Mouse (Mus musculus) kidney, embryonic 16.5 days (tissue): ENCODE data around the gene Arhgap24. TPM values are rescaled to one million over a fixed set of nuclear protein-coding genes. Genes with fewer than 3 reads are reported as not detected.

Source experiments
- ATAC-seq: fragments of 200-750 bp; cut with Nextera tagmentation; 2 replicates; pipeline ENCODE4 v1.8.0; 2017; ENCODE audit warnings: moderate TSS enrichment; ENCODE audit not compliant: low FRiP score, low TSS enrichment
- H3K27ac ChIP-seq: fragments of 300-500 bp; sonication (generic); 2 replicates; pipeline ENCODE4 v1.5.1; 2014; ENCODE audit warnings: low read length
- H3K27me3 ChIP-seq: fragments of 300-500 bp; sonication (generic); 2 replicates; pipeline ENCODE4 v1.6.1; 2014; ENCODE audit warnings: low read length, control low read depth, mixed read lengths; ENCODE audit not compliant: insufficient read depth
- H3K36me3 ChIP-seq: fragments of 300-500 bp; sonication (generic); 2 replicates; pipeline ENCODE4 v1.6.1; 2014; ENCODE audit warnings: low read length, control low read depth, mixed read lengths; ENCODE audit not compliant: insufficient read depth
- H3K4me1 ChIP-seq: fragments of 300-500 bp; sonication (generic); 2 replicates; pipeline ENCODE4 v1.6.1; 2014; ENCODE audit warnings: low read length, control low read depth, mixed read lengths; ENCODE audit not compliant: insufficient read depth
- H3K4me2 ChIP-seq: fragments of 300-500 bp; sonication (generic); replicated peaks from 2 replicates; pipeline ENCODE4 v1.6.1; 2014; ENCODE audit warnings: low read depth, low read length
- H3K4me3 ChIP-seq: fragments of 300-500 bp; sonication (generic); 2 replicates; pipeline ENCODE4 v1.5.1; 2014; ENCODE audit warnings: mild to moderate bottlenecking, low read length
- H3K9ac ChIP-seq: fragments of 300-500 bp; sonication (generic); replicated peaks from 2 replicates; pipeline ENCODE4 v1.6.1; 2014; ENCODE audit warnings: low read length
- H3K9me3 ChIP-seq: fragments of 300-500 bp; sonication (generic); 2 replicates; pipeline ENCODE4 v1.6.1; 2016; ENCODE audit warnings: low read length, control low read depth
- WGBS: fragments of 180-500 bp; shearing (Covaris S2); extraction: QIAGEN DNeasy Blood & Tissue Kit; methylation state at CpG from one replicate; pipeline ENCODE4 v1.1.7; 2014; 5-methylcytosine and 5-hydroxymethylcytosine counted together
- polyA plus RNA-seq: library from polyadenylated mRNA; unstranded; fragments of >200 nt; fragmentation: Nextera tagmentation; extraction: Ambion mirVana; gene quantifications from 2 replicates; pipeline ENCODE4 v1.2.1, GENCODE M21; 2015

Gene Arhgap24
- polyA plus RNA-seq, 1 experiment from 2014 or later, result 104 TPM

DNA sequence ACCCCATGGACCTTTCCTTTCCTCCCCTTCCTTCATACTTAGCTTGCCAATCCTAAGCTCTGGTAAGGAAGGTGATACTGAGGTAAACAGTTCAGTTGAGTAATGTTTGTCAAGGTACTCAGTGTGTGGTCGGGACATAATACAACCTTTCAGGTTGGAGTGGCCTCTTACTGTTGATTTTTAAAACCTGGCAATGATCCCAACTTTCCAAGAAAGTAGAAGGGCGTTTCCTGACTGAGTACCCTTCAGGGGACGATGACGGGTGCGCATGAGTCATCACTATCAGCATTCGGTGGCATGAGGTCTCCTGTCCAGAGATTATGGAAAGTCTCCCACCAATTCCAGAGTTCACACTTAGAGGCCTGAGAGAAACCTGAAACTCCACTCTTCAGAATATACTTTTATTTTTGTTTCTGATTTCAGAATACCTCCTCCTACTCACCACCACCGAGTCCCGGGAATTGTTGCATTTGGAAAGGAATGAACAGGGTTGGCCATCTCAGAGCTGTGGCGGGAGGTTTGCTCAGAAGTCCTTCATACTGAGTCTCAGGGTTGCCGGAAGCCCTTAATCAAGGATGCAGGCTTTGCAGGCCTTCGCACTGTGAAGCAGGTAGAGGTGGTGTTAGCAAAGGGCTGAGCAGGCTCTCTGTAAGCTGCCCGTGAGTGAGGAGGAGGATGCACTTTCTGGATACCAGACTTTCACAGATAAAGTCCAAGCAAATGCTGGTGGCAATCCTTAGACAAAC is 20.6 kb upstream of the Arhgap24 start:
- Histone ChIP-seq H3K4me1 (no peaks in the 10 kb centered on the region), H3K9me3 (no peaks in the 10 kb centered on the region), H3K4me2 (no peak overlapping the region), H3K27me3 (no peaks in the 10 kb centered on the region), H3K9ac (no peak overlapping the region), H3K4me3 (no peak overlapping the region), H3K36me3 (no peaks in the 10 kb centered on the region), H3K27ac (no peak overlapping the region)
- WGBS, result 60% methylated on average over 12 of the region's 12 CpGs
- ATAC-seq, result no peak

DNA sequence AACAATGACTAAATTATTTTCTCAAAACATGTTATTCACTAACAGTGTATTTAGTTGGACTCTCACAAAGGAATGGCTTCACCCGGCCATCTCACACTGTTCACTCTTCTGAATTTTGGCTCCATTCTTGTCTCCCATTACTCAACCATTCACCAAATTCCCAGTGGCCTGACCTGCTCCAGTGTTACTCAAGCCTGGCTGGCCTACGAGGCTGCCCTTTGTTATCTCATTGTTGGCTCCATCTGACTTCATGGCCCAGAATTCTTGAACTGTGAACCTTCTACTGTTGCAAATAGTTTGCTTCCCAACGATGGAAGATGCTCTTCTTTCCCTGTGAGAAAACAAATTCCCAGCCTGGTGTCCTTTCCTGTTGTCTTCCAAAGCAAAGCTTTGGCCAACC is 18.2 kb upstream of the Arhgap24 start:
- no peaks in the 10 kb centered on the region for H3K36me3 ChIP-seq
- no peak for ATAC-seq
- no peak overlapping the region for H3K9ac ChIP-seq
- 78% methylated on average over 3 of the region's 3 CpGs for WGBS
- H3K9me3 ChIP-seq, result no peaks in the 10 kb centered on the region
- H3K4me3 ChIP-seq, result no peak overlapping the region
- H3K27ac ChIP-seq, result no peak overlapping the region
- no peaks in the 10 kb centered on the region for H3K27me3 ChIP-seq
- no peaks in the 10 kb centered on the region for H3K4me1 ChIP-seq
- no peak overlapping the region for H3K4me2 ChIP-seq

DNA sequence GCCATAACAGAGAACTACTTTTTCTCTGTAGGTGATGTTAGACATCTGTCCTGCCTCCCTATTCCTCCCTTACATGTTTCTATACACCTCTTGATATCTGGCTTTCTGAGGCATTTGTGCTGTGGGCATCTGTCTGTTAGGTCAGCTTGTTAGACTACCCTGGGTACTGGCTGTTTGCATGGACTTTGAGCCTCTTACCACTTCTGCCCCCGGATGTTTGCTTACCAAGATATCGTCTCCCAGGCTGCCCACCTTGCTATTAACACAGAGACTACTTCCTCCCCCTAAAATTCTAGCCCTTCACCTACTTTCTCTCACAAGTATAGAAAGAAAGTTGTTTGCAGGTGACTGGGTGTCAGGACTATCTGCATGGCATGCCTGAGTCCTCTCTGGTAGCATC is 15.8 kb upstream of the Arhgap24 start:
- Histone ChIP-seq H3K9me3 (no peaks in the 10 kb centered on the region), H3K4me3 (no peak overlapping the region), H3K27ac (no peak overlapping the region), H3K9ac (no peak overlapping the region), H3K4me1 (no peaks in the 10 kb centered on the region), H3K4me2 (no peak overlapping the region), H3K36me3 (no peaks in the 10 kb centered on the region), H3K27me3 (no peaks in the 10 kb centered on the region)
- no peak for ATAC-seq
- 81% methylated on average over 2 of the region's 2 CpGs for WGBS

DNA sequence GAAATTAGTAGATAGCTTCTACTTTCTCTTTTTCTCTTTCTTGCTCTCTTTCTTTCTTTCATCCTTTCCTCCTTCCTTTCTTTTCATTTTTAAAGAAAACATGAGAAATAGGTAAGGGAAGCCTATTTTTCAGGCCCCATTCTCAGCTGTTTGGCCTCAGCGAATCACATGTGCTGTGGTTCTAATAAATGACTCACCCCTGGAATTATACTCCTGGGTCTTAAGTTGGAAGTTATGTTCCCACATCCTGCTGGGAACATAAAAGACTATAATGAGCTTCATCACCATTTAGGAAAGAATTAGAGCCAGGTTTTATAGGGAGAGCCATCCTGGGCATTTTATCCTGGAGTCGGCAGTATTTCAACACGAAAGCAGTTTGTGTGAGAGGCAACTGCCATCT is 12.9 kb upstream of the Arhgap24 start:
- Histone ChIP-seq H3K36me3 (no peaks in the 10 kb centered on the region), H3K27me3 (no peaks in the 10 kb centered on the region), H3K4me3 (no peak overlapping the region), H3K27ac (no peak overlapping the region), H3K9me3 (no peaks in the 10 kb centered on the region), H3K9ac (no peak overlapping the region), H3K4me2 (no peak overlapping the region), H3K4me1 (no peaks in the 10 kb centered on the region)
- WGBS, result 84% methylated on average over 3 of the region's 3 CpGs
- ATAC-seq, result no peak

DNA sequence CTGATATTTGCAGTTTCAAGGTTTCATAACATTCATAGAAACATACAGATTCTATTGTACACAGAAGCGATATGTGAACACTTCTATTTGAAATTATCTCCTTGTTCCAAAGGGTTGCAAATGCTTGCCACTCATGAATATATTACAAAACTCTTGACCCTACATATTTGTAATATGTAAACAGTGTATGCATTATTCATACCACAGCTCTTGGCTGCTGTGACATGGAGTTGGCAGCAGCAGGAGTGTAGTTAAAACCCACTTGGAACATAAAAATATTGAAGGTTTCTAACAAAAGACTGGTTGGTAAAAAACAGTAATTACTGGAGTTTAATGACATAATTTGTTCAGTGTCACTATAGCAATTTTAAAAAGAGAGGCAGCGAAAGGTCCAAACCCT is 10.9 kb upstream of the Arhgap24 start:
- Histone ChIP-seq H3K27ac (no peak overlapping the region), H3K9me3 (no peaks in the 10 kb centered on the region), H3K4me1 (no peaks in the 10 kb centered on the region), H3K4me2 (no peak overlapping the region), H3K36me3 (no peaks in the 10 kb centered on the region), H3K27me3 (no peaks in the 10 kb centered on the region), H3K9ac (no peak overlapping the region), H3K4me3 (no peak overlapping the region)
- 87% methylated on average over 2 of the region's 2 CpGs for WGBS
- ATAC-seq, result no peak

DNA sequence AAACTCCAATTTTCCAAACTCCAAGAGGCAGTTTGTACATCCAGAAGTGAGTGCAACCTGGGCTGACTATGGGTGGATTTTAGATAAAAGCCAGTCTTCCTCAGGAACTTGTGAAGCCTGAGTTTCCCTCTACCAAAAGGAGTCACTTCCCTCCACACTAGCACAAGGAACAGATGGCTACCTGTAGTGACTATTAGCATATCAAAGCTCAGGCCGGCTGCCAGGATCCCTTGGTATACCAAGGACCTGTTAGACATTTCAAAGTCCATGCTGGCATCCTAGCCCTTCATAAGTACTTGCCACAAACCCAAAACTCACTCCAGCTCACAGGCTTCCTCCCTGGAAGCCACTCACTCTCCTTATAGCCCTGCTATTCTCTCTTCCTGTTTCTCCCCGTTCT is 3.1 kb upstream of the Arhgap24 start:
- Histone ChIP-seq H3K27me3 (no peaks in the 10 kb centered on the region), H3K4me1 (no peaks in the 10 kb centered on the region; the same call in 1 of the 2 replicates), H3K4me2 (no peak overlapping the region), H3K9me3 (no peaks in the 10 kb centered on the region), H3K9ac (no peak overlapping the region), H3K27ac (no peak overlapping the region), H3K4me3 (no peak overlapping the region), H3K36me3 (no peaks in the 10 kb centered on the region)
- ATAC-seq, result no peak
- WGBS, result 9% methylated on average over 2 of the region's 2 CpGs

DNA sequence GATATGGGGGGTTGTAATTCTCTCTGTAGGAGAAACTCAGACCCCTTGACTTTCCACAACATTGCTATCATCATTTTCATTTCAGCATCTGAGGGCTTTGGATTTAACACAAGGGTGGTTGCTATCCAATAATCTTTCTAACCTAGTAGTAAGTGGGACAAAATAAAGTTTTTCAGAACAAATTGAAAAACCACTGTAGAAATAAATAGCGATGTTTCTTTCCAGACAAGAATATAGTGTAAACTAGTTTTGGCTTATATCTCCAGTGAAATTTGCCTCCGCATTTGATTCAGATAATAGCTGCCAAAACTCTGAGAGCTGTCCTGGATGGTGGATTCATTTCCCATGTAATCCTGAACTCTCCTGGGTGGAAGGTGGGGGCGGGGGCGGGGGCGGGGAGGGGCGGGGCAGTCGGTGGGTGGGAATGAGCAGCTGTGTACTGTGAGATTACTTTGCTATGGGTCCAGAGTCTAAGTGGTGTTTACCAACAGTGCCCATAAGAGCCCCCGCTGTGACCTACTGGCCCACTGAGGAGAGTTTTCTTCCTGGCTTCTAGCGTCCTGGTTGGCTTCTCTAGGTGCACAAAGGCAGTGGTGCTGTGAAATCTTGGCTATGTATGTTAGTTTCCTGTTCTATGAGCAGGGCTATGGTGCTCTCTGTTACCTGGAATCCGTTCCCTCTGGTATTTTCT is 2.2 kb downstream of the Arhgap24 start:
- H3K9me3 ChIP-seq, result no peaks in the 10 kb centered on the region
- H3K4me2 ChIP-seq, result no peak overlapping the region
- no peak overlapping the region for H3K4me3 ChIP-seq
- ATAC-seq, result no peak
- H3K27me3 ChIP-seq, result no peaks in the 10 kb centered on the region
- 31% methylated on average over 10 of the region's 10 CpGs for WGBS
- no peaks in the 10 kb centered on the region; the same call in 1 of the 2 replicates for H3K4me1 ChIP-seq
- no peaks in the 10 kb centered on the region for H3K36me3 ChIP-seq
- H3K9ac ChIP-seq, result no peak overlapping the region
- H3K27ac ChIP-seq, result no peak overlapping the region

DNA sequence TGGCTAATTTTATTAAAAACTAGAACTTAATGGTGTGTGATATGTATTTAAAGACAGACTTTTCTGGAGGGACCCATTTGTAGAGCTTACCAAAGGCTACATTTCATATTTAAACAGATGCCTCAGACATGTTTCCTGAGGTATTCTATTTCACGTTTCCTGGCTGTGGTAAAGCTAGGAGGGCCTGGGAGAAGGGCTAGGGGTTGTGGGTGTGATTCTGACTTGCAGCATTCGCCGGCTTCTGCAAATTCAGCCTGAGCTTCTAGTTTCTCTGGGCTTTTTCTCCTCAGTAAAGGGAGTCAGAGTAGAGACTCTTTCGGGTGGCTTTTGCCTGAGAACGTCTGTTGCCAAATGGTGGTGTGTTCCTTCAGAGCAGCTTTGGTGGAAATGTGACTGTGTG is 10.4 kb downstream of the Arhgap24 start:
- Histone ChIP-seq H3K9me3 (no peaks in the 10 kb centered on the region), H3K9ac (no peak overlapping the region), H3K4me3 (no peak overlapping the region), H3K4me2 (no peak overlapping the region), H3K27me3 (no peaks in the 10 kb centered on the region), H3K27ac (no peak overlapping the region), H3K36me3 (no peaks in the 10 kb centered on the region), H3K4me1 (no peaks in the 10 kb centered on the region)
- 72% methylated on average over 5 of the region's 5 CpGs for WGBS
- no peak for ATAC-seq

DNA sequence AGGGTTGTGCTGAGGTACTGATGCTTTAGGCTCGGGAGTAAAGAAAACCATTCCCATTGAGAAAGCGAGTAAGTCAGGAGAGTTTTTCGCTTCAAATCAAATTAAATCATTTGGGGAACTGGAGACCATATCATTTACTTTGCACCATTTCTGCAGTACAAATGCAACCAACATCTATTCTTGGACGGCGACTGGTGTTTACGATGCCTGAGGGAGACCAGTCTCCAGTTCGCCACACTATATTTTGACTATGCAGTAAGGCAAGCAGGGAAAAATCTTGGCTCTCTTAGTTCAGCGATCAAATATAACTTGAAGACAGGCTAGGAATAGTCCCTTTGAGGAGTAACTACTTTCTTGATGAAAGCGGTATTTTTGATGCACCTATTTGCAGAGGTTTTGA is 11.0 kb downstream of the Arhgap24 start:
- H3K27me3 ChIP-seq, result no peaks in the 10 kb centered on the region
- no peak overlapping the region for H3K4me2 ChIP-seq
- no peak overlapping the region for H3K4me3 ChIP-seq
- no peaks in the 10 kb centered on the region for H3K36me3 ChIP-seq
- no peak overlapping the region for H3K9ac ChIP-seq
- H3K9me3 ChIP-seq, result no peaks in the 10 kb centered on the region
- no peak for ATAC-seq
- WGBS, result 74% methylated on average over 9 of the region's 9 CpGs
- H3K4me1 ChIP-seq, result no peaks in the 10 kb centered on the region
- H3K27ac ChIP-seq, result no peak overlapping the region

DNA sequence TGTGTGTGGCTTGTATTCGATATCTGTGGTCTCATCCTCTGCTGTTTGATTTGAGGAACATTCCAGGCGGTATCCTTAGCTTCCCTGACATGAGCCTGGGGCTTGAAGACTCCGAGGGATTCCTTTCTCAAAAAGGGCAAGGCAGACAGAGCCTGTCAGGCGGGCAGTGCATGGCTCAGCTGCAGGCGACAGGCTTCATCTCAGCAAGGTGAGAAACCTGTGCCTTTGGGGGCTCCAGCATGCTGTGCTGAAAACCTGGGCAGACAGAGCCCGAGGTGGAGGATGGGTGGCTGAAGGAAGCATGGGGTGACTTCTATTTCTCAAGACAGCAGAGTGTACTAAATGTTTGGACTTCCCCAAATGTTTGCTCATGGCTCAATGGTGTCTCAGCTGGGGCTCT is 13.6 kb downstream of the Arhgap24 start:
- Histone ChIP-seq H3K9ac (no peak overlapping the region), H3K4me3 (no peak overlapping the region), H3K9me3 (no peaks in the 10 kb centered on the region), H3K27ac (no peak overlapping the region), H3K27me3 (no peaks in the 10 kb centered on the region), H3K36me3 (no peaks in the 10 kb centered on the region), H3K4me1 (no peaks in the 10 kb centered on the region), H3K4me2 (no peak overlapping the region)
- WGBS, result 73% methylated on average over 6 of the region's 6 CpGs
- ATAC-seq, result no peak
